Mouse (Mus musculus): ENCODE data around the gene Irf2bpl.

The Irf2bpl gene

GRCm38 (mm10) chr12:86884197-86885058 lies at the start of gene Irf2bpl:
Irf2bpl (minus strand) TSS chr12:86884798.
- peak; percentile 99 for DNase-seq (ENCODE audit: low read depth)

- no peak for DNase-seq (ENCODE audit: low read depth)
Measured at GRCm38 (mm10) chr12:86932575-86932952, 48.0 kb upstream of the Irf2bpl start.

DNA sequence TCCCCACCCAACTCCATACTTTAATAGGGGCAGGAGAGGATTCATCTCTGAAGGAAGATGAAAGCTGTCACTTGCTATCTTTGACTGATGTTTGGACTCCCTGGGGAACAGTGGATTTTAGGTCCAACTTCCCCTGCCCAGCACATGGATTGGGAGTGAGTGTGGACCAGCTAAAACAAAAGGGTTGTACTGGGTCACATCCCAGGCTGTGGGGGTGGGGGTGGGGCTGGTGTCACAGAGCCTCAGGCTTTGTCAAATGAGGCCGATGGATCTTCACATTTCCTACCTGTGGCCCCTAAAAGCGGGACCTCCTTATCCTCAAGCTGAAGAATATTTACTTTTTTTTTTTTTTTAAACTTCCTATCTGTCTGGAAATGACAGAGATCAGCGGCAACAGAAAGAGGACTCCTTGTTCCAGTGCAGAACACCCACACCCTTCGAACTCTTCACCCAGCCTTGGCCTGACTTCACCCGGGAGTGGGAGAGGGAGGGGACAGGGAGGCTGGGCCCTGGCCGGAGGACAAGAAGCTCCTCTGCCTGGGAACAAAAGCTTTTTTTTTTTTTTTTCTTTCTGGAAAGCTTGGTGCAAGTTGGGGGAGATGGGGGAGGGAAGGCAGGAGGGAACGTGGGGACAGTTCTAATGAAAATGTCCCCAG lies 47.4 kb upstream of the Irf2bpl start:
- DNase-seq (ENCODE audit: low read depth): no peak

DNA sequence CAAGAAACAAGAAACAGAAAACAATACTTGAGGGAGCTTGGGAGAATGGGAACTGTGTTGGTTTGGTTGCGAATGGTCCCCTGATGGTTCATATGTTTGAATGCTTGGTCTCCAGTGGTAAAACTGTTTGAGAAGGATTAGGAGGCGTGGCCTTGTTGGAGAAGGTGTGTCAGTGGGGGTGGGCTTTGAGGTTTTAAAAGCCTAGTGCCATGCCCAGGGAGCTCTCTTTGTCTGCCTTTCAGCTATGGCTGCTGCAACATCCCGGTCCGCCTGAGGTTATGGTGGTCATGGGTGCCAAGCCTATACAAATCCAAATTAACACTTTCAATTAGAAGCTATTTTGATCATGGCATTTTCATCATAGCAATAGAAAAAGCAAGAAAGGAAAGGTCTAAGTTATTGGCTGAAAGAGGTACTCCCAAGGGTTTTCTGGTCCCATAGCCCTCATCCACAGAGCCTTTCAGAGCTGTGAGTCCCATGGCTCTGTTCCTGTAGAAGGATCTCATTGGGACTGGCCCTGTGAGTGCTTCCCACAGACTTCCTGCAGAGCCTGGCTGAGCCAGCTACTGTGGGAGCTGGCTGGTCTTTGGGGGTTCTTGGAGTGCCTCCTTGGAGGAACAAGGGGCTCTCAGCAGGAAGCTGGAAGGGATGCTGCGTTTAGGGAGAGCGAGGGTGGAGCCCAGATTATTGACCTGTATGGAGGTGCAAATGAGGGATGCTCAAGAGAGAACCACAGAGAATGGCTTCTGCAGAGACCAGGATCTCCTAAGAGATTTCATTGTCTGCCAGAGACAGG lies 46.5 kb upstream of the Irf2bpl start:
- DNase-seq (ENCODE audit: low read depth): no peak

DNA sequence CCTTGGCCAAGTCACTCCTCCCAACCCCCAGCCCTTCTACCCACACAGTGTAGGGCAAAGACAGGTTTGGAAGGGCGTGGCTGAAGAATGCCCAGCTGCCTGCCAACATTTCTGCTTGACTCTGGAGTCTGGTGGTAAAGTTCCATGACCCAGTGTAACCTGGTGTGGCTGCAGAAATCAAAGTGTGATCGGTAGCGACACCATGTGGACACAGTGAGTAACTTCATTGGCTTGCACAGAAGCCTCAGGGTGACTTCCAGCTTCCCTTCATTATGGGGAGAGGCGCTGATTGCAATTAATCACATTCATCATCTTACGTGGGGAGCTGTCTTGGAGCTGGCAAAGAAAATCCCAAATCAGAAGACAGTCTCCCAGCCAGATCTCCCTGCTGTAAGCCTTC lies 39.2 kb upstream of the Irf2bpl start:
- peak; percentile 89 for DNase-seq (ENCODE audit: low read depth)

- no peak for DNase-seq (ENCODE audit: low read depth)
Measured at GRCm38 (mm10) chr12:86918983-86919722, 34.6 kb upstream of the Irf2bpl start.

DNA sequence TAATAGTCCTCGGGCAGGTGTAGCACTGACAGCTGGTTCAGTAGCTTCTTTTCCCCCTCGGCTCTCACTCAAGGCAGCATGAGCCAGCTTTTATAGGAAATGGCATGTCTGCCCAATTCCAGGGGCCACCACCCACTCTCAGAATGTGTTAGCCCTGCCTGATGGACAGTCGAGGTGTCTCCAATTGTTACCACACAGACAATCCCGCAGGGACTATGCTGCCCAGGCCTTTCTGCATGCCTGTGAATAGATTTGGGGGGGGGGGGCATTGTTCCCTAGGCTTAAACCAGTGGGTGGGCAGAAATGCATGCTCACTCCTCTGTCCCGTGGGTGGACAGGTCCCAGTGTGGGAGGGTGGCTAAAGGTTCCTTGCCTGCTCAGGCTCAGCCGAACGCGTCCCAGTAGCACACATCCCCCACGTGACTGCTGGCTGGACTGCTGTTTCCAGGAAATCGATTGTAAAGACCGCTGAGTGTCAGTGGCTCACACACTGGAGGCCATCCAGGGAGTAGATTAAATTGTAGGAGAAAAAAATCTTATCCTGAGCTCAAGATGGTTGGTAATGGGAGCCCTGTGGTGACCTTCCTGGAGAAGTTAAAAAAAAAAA lies 33.9 kb upstream of the Irf2bpl start:
- DNase-seq (ENCODE audit: low read depth): no peak

GRCm38 (mm10) chr12:86916796-86917573 lies 32.4 kb upstream of the Irf2bpl start:
- DNase-seq (ENCODE audit: low read depth): no peak

DNA sequence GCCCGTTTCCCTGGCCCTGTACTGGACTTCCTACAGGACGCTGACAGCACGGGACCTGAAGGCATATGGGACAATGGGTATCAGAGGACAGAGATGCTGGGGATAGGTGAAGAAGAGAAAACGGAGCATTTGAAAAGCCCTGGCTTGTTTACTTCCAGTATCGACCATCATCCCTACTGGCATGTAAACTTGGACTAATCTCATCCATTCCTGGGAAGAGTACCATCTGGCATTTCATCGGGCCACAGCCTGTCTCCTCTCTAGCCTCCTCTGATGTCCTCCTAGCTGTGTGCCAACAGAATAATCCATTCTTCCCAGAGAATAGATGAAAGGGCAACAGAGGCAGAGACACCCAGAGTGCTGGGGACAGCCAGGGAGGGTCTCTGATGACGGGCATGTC lies 31.0 kb upstream of the Irf2bpl start:
- no peak for DNase-seq (ENCODE audit: low read depth)

DNA sequence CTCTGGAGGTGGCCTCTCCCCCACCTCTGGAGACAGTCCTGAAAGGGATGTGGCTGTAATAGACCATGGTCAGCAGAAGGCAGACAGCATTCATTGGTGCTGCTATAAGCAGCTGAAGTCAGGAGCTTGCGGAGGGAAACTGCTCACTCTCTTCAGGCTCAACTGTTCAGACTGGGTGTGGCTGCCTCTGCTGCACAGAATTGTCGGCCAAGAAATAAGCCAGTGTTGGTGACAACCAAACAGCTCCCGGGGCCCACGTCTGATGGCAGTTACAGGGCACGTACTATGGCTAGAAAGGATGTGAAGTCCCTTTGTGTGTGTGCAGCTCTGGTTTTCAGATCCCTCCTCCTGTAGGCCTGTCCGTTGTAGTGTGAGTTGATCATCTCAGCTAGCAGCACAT lies 30.2 kb upstream of the Irf2bpl start:
- peak; percentile 29 for DNase-seq (ENCODE audit: low read depth)

GRCm38 (mm10) chr12:86914351-86914750 lies 29.8 kb upstream of the Irf2bpl start:
- DNase-seq (ENCODE audit: low read depth): no peak

- peak; percentile 24 for DNase-seq (ENCODE audit: low read depth)
Measured at GRCm38 (mm10) chr12:86912335-86913093, 27.9 kb upstream of the Irf2bpl start.

GRCm38 (mm10) chr12:86911482-86911931 lies 26.9 kb upstream of the Irf2bpl start:
- no peak for DNase-seq (ENCODE audit: low read depth)

DNA sequence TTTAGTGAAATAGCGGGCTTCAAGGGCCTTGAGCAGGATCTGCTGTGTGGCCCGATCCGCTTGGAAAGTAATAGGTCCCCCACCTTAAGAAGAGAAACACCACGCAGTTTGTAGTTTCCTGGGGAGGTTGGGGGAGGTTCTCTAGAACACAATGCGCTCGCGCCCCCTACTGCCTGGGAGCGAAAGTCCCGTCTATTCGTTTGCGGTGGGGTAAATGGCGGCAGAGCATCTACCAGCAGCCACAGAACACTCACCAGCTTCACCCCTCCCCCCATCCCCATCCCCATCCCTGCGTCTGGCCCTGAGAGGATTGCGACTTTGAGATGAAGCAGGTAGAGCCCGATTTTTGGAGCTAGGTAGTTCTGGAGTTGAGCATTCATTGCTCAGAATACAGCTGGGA lies 21.8 kb upstream of the Irf2bpl start:
- DNase-seq (ENCODE audit: low read depth): peak; percentile 93

DNA sequence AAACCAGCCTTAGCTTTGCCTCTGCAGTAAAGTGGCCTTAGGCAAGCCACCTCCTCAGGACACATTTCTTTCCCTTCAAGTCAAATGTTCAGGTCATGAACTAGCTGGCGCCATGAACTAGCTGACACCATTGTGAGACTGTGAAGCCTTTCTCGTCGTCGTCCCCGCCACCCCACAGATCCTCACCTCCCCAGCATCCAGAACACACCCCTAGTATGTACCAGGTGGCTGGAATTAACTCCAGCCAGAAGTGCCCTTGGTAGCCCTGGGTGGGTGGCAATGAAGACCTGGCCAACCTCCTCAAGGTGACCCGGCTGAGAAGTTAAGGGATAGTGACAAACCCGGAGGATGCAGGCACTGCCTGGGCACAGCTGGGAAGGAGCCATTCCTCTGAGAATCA lies 21.3 kb upstream of the Irf2bpl start:
- DNase-seq (ENCODE audit: low read depth): peak; percentile 43

- DNase-seq (ENCODE audit: low read depth): peak; percentile 77
Measured at GRCm38 (mm10) chr12:86905203-86905602, 20.6 kb upstream of the Irf2bpl start.

DNA sequence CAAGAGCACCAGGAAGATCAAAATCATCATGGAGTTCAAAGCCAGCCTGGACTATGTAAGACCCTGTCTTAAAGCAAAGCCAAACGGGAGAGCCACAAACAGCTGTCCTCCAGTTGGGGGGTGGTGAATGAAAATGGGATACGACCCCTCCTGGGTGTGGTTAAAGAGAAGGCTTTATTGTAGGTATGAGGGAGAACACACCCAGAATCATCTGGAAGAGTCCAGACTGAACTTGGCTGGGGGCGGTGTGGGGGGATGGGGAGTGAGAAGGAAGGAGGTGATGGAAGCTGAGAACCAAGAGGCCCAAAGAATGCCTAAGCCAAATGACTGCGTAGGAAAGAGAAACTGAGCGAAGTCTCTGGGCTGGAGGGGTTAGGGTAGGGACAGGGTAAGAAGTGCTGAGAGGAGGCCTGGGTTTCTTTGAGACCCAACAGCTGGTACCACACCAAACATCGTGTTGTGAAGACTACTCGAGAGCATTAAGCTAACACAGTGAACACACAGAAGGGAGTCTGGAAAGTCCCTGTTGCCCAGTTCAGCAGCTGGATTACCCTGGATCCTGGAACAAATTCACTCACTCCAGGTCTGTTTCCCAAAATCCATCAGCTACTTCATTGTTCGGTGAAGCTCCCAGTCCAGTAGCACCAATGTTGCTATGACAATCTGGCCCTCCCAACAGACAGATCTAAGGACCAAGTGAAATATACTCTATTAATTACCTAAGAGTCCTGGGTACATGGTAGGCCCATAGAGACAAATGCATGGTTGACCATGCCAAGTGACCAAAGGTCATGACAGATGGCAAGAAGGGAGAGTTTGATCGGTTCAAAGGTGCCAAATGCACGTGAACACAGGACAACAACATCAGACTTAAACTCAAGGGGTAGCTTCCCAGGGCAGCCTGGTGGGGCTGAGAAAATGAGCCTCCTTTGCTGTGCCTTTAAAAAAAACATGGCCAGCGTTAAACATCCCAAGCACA lies 19.5 kb upstream of the Irf2bpl start:
- DNase-seq (ENCODE audit: low read depth): peak; percentile 15

GRCm38 (mm10) chr12:86899461-86900179 lies 15.0 kb upstream of the Irf2bpl start:
- no peak for DNase-seq (ENCODE audit: low read depth)
